Mouse (Mus musculus) MN1 (cell line): ENCODE measurements around the gene Gm43638.
"Not testable (repeated sequence)": the region's sequence is repeated elsewhere in the genome, so short reads cannot be mapped to it uniquely, and the experiment has no call there.

Experiments
- DNase-seq: peaks from one replicate; pipeline ENCODE4 v3.0.0-alpha.2; 2016; ENCODE audit warnings: low spot score

Gm43638 gene

DNA sequence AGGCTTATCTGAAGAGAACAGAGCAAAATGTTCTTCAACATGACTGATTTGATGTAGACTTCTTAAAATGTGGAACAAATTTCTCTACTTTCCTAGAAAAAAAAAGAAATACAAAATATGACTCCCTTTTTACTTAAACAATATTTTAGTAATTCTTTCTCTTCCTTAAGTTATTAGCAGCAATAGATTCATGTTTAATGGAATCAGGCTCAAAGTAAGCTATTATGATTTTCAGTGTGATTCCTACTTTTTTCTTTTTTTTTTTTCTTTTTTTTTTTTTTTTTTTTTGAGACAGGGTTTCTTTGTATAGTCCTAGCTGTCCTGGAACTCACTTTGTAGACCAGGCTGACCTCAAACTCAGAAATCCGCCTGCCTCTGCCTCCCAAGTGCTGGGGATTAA lies at the start of gene Gm43638:
TSS of gene Gm43638 (minus strand) at position 101 of the 400 bp plus-strand sequence.
- not testable (repeated sequence) for DNase-seq

DNA sequence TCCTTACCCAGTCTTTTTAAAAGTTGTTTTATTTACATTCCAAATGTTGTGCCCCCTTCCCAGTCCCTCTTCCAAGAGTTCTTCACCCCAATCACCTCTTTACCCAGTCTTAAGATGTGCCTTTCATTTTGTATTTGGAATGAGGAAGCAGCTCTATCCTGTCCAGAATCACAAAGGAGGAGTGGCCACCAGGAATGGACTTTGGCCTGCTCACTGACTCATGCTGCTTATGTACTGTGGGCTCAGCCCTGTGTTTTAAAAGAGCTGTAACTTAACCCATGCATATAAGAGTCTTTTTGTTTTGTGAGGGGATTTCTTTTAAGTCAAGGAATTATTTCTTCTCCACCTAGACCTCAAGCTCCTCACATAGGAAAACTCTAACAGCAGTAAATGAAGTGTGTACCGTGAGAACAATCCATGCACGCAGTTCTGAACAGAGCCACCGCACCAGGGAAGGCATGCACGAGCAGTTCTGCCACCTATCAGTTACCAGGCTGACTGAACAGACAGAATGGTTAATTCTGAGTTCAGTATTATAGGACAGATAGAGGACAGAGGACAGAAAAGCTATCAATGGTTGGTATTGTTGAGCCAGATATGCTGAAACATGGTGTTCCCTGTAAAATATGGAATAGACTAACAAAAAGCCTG lies 49.5 kb upstream of the Gm43638 start:
- DNase-seq = no peak

DNA sequence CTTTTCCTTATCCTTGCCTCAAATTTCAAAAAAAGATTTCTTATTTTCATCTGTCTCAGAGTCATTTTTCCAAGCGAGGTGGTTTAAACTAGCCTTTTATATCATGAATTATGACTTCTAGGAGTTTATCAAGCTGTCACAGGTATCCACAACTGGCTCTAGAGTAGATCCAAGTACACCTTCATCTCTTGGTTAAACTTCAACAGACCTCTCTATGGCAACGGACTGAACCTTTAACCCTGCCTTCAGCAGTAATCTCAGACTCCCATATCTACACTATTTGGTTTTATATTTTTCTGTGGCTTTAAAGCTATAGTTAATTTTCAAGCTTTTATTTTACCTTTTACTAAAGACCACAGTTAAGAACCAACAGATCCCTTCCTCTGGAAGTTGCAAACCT lies 45.7 kb upstream of the Gm43638 start:
- DNase-seq = no peak

- DNase-seq = not testable (repeated sequence)
Measured at GRCm38 (mm10) chr5:87523561-87523960, 37.0 kb upstream of the Gm43638 start.

- DNase-seq = no peak
Measured at GRCm38 (mm10) chr5:87505776-87506458, 19.3 kb upstream of the Gm43638 start.

GRCm38 (mm10) chr5:87502687-87503086 lies 16.1 kb upstream of the Gm43638 start:
- no peak for DNase-seq

DNA sequence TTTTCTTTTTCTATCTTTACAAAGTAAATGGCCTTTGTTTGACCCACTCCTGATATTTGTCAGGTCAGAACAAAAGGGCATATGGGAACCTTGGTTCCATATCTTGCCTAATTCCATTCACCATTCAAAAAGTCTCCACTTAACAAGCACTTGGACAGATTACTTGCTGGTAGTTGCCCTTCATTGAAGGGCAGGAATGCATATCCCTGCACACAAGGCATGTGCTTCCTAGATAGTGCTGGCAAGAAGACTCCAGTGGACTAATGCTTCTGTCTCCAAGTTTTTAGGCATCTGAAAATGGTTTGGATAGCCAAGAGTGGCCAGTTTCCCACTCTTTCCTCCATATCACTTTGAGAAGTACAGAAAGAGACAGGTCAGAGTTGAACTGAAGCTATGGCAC lies 12.7 kb upstream of the Gm43638 start:
- no peak for DNase-seq

DNA sequence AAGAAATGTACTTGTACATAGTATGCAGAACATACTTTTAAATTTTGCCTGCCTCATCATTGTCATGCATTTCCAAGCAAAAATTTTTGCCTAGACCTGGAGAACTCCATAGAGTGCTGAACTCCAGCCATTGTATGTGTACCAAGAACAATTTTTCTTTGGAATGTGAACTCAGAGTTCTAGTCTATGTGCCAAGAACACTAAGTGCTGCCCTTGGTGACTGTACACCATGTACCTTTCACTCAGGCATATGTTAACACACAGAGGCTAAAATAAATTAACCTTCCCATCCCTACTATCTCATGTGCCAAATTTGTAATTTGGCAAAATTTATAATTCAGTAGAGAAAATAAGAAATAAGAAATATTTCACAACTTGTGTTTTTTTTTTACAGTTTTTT lies 12.3 kb upstream of the Gm43638 start:
- no peak for DNase-seq

GRCm38 (mm10) chr5:87490771-87491170 lies 4.2 kb upstream of the Gm43638 start, which contains the start of gene Ugt2a1:
TSS of gene Ugt2a1 (minus strand) at chr5:87490871.
- DNase-seq = no peak

DNA sequence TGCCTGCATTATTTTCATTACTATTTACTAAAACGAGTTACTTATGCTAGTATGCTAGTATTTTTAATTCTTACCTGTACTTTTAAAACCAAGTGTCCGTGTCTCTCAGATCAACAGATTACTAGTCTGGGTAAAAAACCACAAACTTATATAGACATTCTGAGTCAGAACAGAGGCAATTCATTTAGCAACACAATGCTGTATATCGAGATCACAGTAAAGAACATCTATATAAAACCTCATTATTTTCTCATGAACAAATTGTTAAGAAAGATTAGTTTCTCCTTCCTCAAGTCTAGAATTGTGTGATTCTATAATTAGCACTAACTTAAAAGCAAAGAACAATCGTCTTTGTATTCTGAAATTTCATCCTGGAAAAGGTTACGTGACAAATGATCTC lies 4.4 kb downstream of the Gm43638 start, which contains the start of gene Ugt2a2:
TSS of gene Ugt2a2 (minus strand) at position 101 of the 400 bp plus-strand sequence.
- DNase-seq = no peak

GRCm38 (mm10) chr5:87458810-87459209 lies 27.8 kb downstream of the Gm43638 start:
- no peak for DNase-seq

DNA sequence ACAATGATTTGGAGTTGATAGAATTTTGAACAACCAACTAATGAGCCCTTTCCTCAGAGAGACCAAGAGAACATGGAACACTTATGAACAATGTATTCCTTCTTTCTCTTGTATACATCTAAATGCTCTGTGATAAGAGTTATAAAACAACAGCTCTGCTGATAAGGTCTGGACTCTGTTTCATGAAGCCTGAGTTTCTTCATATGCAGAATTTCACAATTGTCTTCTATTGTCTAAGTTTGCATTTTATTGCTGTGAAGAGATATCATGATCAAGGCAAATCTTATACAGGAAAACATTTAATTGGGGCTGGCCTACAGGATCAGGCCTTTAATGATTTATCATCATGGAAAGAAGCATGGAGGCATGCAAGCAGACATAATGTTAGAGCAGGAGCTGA lies 28.9 kb downstream of the Gm43638 start:
- no peak for DNase-seq

- no peak for DNase-seq
Measured at GRCm38 (mm10) chr5:87456216-87456850, 30.3 kb downstream of the Gm43638 start.

GRCm38 (mm10) chr5:87455519-87455918 lies 31.1 kb downstream of the Gm43638 start:
- DNase-seq = no peak

GRCm38 (mm10) chr5:87452514-87452913 lies 34.1 kb downstream of the Gm43638 start:
- DNase-seq = not testable (repeated sequence)

DNA sequence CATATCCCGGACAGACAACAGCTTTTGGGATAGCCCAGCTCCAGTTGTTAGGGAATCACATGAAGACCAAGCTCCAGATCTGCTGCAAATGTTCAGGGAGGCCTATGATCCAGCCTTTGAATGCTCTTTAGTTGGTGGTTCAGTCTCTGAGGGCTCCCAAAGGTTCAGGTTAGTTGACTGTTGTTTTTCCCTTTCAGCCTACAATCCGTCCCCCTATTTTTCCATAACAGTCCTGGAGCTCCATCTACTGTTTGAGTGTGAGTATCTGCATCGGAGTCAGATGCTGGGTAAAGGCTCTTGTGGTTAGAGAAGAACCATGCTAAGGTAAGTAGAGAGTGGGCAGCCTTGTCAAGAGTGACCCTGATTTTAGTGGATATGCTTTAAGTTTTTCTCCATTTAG lies 50.3 kb downstream of the Gm43638 start:
- DNase-seq = no peak

DNA sequence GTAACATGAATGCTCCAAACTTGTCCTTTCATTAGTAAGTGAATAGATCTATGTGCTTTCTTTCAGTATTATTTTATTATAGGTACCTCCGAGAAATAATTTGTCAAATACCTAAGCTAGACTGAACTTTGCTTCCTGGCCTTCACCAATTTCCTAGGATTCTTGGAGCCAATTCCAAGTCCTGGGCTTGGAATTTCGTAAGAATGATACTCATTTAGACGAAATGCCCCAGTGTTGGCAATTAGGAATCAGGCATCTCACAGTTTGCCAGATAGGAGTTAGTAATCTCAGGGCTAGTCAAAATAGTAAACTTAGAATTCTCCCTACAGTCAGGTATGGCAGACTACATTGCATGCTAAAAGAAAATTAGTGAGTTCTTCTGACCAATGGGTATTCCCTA lies 60.9 kb downstream of the Gm43638 start:
- DNase-seq = no peak

GRCm38 (mm10) chr5:87424041-87424440 lies 62.6 kb downstream of the Gm43638 start, which contains the start of gene Ugt2b38:
TSS of gene Ugt2b38 (minus strand) at chr5:87424203.
- DNase-seq = not testable (repeated sequence)
